Mouse (Mus musculus) lung, postnatal 10 days (tissue): Measurements from ENCODE around the gene Amigo3.

Experiments
- DNase-seq: peaks from one replicate; pipeline ENCODE4 v3.0.0; 2021

The Amigo3 gene

DNA sequence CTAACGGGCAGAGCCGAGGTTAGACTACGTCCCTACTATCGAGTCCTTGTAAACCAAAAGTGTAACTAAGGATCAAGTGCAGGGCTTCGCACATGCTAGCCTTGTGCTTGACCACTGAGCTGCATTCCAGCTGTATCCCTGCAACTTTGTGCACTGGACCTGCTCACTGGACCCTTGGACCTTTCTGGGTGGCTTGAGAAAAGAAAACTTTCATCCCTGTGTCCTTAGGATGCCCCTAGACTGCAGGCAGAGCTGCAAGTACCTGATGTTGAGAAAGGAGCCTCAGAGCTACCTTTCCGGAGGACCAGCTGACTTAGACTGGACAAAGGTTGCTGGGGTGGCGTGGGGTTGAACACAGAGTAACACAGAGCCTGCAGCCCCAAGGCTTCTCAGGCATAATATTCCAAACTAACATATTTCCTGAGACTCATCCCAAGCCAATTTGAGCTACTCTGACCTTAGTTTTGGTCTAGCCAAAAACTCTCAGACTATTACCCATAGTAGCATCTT, 37.7 kb downstream of the Amigo3 start:
- DNase-seq = no peak

DNA sequence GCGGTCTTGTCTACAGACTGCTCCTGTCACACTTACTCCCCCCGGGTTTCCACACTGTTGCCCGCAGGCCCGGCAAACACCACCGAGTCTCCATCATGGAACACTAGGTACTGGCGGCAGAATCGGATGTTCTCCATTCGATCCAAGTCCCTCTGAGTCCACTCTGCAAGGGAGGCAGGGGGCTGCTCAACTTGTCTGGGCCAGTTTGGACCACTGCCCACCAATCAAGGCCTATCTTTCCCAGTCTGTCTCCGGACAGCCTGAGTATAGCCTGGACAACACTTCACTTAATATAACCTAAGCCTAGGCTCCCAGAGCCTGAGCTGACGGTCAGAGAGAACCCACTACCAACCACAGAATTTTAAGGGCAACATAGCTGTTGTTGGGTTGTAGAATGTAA, 40.6 kb downstream of the Amigo3 start:
- no peak for DNase-seq

- peak; percentile 98 for DNase-seq
Measured at GRCm38 (mm10) chr9:108094184-108094941, 41.4 kb downstream of the Amigo3 start, which contains the start of gene Apeh. TSS of gene Apeh (minus strand) at chr9:108094606.

- DNase-seq = no peak
Measured at GRCm38 (mm10) chr9:108094998-108095411, 42.0 kb downstream of the Amigo3 start.

DNA sequence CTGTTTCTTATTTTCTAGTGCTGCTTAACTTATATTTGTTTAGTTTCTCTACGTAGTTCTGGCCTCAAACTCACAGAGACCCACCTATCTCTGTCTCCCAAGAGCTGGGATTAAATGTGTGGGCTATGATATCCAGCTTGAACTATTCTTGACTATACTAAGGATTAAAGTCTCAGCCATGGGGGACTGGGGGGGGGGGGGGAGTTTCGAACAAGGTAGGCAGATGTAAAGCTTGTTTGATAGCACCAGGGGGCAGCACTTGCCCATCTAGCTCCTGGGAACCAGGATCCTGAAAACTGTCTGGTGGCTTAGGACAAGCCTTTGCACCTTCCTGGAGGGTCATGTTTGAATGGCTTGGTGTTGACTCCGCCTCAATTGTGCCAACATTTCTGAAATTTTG, 42.6 kb downstream of the Amigo3 start:
- peak; percentile 74 for DNase-seq

- no peak for DNase-seq
Measured at GRCm38 (mm10) chr9:108095949-108096712, 43.2 kb downstream of the Amigo3 start.

DNA sequence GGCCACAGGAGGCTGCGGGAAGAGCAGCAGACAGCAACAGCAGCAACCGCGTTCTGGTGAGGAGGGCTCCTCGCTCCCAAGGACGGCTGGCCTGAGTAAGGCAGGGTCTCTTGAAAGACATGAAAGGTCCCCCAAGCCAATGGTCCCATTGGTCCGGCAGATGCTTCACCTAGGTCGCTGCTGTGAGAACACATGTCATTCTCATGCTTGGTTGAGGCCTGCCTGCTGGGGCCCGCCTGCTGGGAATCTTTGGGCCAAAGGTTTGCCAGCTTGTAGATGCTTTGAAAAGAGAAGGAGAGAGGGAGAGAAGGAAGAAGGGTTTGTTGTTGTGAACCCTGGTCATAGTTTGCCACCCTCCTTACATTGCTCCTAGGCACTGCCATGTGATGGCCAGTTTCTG, 46.7 kb downstream of the Amigo3 start:
- no peak for DNase-seq

DNA sequence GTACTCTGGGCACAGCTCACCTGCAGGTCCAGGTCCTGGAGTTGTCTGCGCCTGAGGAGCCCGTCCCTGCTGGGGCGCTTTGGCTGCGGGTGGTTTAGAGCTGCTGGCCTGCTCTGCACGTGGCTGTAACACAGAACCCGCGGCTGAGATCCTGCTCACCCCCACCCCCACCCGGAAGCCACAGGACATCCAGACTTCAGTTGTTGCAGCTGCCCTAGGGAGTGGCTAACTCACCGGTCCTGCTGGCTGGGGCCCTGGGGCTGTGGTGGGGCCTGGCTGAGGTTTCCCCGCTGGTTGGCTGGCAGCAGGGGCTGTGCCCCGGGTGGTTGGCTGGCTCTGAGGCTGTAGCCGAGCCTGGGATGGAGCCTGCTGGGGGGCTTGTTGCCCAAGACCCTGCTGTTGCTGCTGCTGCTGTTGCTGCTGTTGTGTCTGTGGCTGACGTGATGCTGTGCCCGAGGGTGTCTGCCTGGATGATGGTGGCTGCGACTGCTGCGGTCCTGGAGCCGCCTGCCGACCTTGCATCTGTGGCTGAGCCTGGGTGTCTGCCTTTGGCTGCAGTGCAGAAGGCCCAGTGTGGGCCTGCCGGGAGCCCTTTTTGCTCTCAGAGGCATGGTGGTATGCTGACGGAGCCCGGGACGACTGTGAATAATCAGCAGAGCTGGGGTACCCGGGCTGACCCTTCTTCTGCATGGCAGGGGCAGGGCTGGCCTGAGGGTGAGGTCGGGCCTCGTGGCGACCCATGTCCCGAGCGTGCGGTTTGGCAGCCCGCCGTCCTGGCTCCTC, 52.0 kb downstream of the Amigo3 start:
- no peak for DNase-seq
